Mouse (Mus musculus) midbrain, embryonic 13.5 days (tissue): ENCODE measurements around the gene Trub2. TPM values are rescaled to one million over a fixed set of nuclear protein-coding genes. Genes with fewer than 3 reads are reported as not detected.

Experiments used
- ATAC-seq: fragments of 200-750 bp; cut with Nextera tagmentation; 2 replicates; pipeline ENCODE4 v1.8.0; 2017; ENCODE audit warnings: mild to moderate bottlenecking, moderate TSS enrichment, moderate library complexity
- H3K27ac ChIP-seq: fragments of 300-500 bp; sonication (generic); 2 replicates; pipeline ENCODE4 v1.5.1; 2015; ENCODE audit warnings: inconsistent platforms, mild to moderate bottlenecking, moderate library complexity
- H3K27me3 ChIP-seq: fragments of 300-500 bp; sonication (generic); 2 replicates; pipeline ENCODE4 v1.6.1; 2015; ENCODE audit warnings: mild to moderate bottlenecking, inconsistent platforms
- H3K36me3 ChIP-seq: fragments of 300-500 bp; sonication (generic); 2 replicates; pipeline ENCODE4 v1.6.1; 2015; ENCODE audit warnings: mild to moderate bottlenecking, inconsistent platforms
- H3K4me1 ChIP-seq: fragments of 300-500 bp; sonication (generic); replicated peaks from 2 replicates; pipeline ENCODE4 v1.6.1; 2015; ENCODE audit warnings: inconsistent platforms
- H3K4me2 ChIP-seq: fragments of 300-500 bp; sonication (generic); replicated peaks from 2 replicates; pipeline ENCODE4 v1.6.1; 2015; ENCODE audit warnings: moderate library complexity, mild to moderate bottlenecking, inconsistent platforms
- H3K4me3 ChIP-seq: fragments of 300-500 bp; sonication (generic); replicated peaks from 2 replicates; pipeline ENCODE4 v1.5.1; 2015; ENCODE audit warnings: mild to moderate bottlenecking, inconsistent platforms
- H3K9ac ChIP-seq: fragments of 300-500 bp; sonication (generic); replicated peaks from 2 replicates; pipeline ENCODE4 v1.6.1; 2015; ENCODE audit warnings: mild to moderate bottlenecking, inconsistent platforms
- H3K9me3 ChIP-seq: fragments of 300-500 bp; sonication (generic); 2 replicates; pipeline ENCODE4 v1.6.1; 2016; ENCODE audit warnings: mild to moderate bottlenecking, inconsistent platforms
- WGBS: fragments of 180-500 bp; shearing (Covaris S2); methylation state at CpG from one replicate; pipeline ENCODE4 v1.1.7; 2015; 5-methylcytosine and 5-hydroxymethylcytosine counted together
- polyA plus RNA-seq: library from polyadenylated mRNA; unstranded; fragments of >200 nt; fragmentation: Nextera tagmentation; extraction: Ambion mirVana; gene quantifications from 2 replicates; pipeline ENCODE4 v1.2.1, GENCODE M21; 2015

Trub2 gene
- polyA plus RNA-seq, 1 experiment from 2014 or later, result 45.5 TPM

GRCm38 (mm10) chr2:29716143-29716542 lies 72.2 kb downstream of the Trub2 start:
- Histone ChIP-seq H3K36me3 (peaks cover 71% of the 10 kb centered on the region), H3K4me1 (0 out of 2 replicates have a peak, but pooled peaks cover 3% of the 10 kb centered on the region), H3K27ac (no peak overlapping the region), H3K9ac (no peak overlapping the region), H3K4me3 (no peak overlapping the region), H3K27me3 (no peaks in the 10 kb centered on the region), H3K9me3 (no peaks in the 10 kb centered on the region), H3K4me2 (no peak overlapping the region)
- ATAC-seq, result no peak
- WGBS, result 43% methylated on average over 7 of the region's 7 CpGs

GRCm38 (mm10) chr2:29714127-29714526 lies 74.2 kb downstream of the Trub2 start:
- WGBS, result 94% methylated on average over 5 of the region's 5 CpGs
- Histone ChIP-seq H3K4me1 (0 out of 2 replicates have a peak, but pooled peaks cover 3% of the 10 kb centered on the region), H3K9me3 (no peaks in the 10 kb centered on the region), H3K27me3 (no peaks in the 10 kb centered on the region), H3K36me3 (peaks cover 68% of the 10 kb centered on the region), H3K9ac (no peak overlapping the region), H3K27ac (no peak overlapping the region), H3K4me2 (no peak overlapping the region), H3K4me3 (no peak overlapping the region)
- ATAC-seq, result no peak

- H3K9me3 ChIP-seq, result no peaks in the 10 kb centered on the region
- H3K27me3 ChIP-seq, result no peaks in the 10 kb centered on the region
- H3K36me3 ChIP-seq, result peaks cover 66% of the 10 kb centered on the region
- no peak overlapping the region for H3K9ac ChIP-seq
- H3K4me3 ChIP-seq, result no peak overlapping the region
- no peak for ATAC-seq
- H3K4me2 ChIP-seq, result no peak overlapping the region
- no peak overlapping the region for H3K27ac ChIP-seq
- 0 out of 2 replicates have a peak, but pooled peaks cover 3% of the 10 kb centered on the region for H3K4me1 ChIP-seq
- WGBS, result 86% methylated on average over 2 of the region's 2 CpGs
Observed at GRCm38 (mm10) chr2:29713501-29713900, 74.8 kb downstream of the Trub2 start.

GRCm38 (mm10) chr2:29711877-29712276 lies 76.4 kb downstream of the Trub2 start:
- no peak for ATAC-seq
- no peak overlapping the region for H3K27ac ChIP-seq
- no peaks in the 10 kb centered on the region for H3K27me3 ChIP-seq
- no peak overlapping the region for H3K4me3 ChIP-seq
- no peaks in the 10 kb centered on the region for H3K9me3 ChIP-seq
- H3K4me1 ChIP-seq, result 0 out of 2 replicates have a peak, but pooled peaks cover 3% of the 10 kb centered on the region
- WGBS, result 86% methylated on average over 5 of the region's 5 CpGs
- H3K9ac ChIP-seq, result no peak overlapping the region
- H3K36me3 ChIP-seq, result peaks cover 73% of the 10 kb centered on the region
- H3K4me2 ChIP-seq, result no peak overlapping the region

Other genes starting within 250 kb of the Trub2 start
- 16.7 and 19.8 TPM in 2 replicates for gene Rapgef1, start 168.8 kb downstream of the Trub2 start, polyA plus RNA-seq
- 0.24 TPM in 1 of 2 replicates, not detected in the other for gene Gm13420, start 36.8 kb downstream of the Trub2 start, polyA plus RNA-seq
- 0.67 and 0.69 TPM in 2 replicates for gene Gm13547, start 29.2 kb downstream of the Trub2 start, polyA plus RNA-seq
- gene Coq4, start 1.0 kb downstream of the Trub2 start, polyA plus RNA-seq, result 30.0 and 33.5 TPM in 2 replicates
- 29.5 and 32.5 TPM in 2 replicates for gene Slc27a4, start 14.1 kb upstream of the Trub2 start, polyA plus RNA-seq
- gene Urm1, start 31.6 kb upstream of the Trub2 start, polyA plus RNA-seq, result 21.4 and 23.1 TPM in 2 replicates
- gene Cercam, start 80.7 kb upstream of the Trub2 start, polyA plus RNA-seq, result 14.6 and 20.7 TPM in 2 replicates
- gene Odf2, start 100.7 kb upstream of the Trub2 start, polyA plus RNA-seq, result 74.4 and 76.0 TPM in 2 replicates
- gene Gle1, start 146.9 kb upstream of the Trub2 start, polyA plus RNA-seq, result 78.1 and 78.8 TPM in 2 replicates
- 172 and 185 TPM in 2 replicates for gene Sptan1, start 177.1 kb upstream of the Trub2 start, polyA plus RNA-seq